Mouse (Mus musculus): Measurements from ENCODE around the gene Kif9. TPM values are rescaled to one million over a fixed set of nuclear protein-coding genes. Genes with fewer than 3 reads are reported as not detected.

Kif9 gene
- polyA plus RNA-seq, 1 experiment from 2014 or later: 0.72 TPM

DNA sequence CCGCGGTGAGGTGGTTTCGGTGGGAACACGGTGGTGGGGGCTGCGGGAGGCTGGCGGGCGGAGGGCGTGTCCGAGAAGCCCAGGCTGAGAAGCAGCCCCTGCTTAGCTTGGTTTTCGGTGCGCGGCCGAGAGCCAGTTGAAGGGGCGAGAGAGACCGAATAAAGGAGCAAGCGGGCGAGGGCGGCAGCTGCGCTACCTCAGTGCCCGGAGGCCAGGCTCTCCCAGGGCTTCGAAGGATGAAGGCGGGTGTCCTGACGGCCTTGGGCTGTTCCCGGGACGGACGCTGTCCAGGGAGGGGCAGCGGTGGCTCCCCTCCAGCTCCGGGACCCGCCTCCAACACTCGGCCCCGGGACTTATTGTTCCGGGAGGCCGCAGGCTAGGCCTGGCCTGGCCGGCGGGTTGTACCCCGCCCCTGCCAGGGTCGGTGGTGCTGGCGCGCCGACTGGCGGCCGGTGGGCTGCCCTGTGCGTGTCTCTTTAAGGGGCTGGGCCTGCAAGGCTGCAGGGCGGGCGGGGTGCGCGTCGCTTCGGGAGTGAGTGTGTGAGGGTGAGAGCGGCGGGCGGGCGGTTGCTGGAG, 55.2 kb downstream of the Kif9 start:
- H3K27ac ChIP-seq (ENCODE audit: low read length): peak overlapping the region; percentile 100
- peak overlapping the region; percentile 100 for H3K9ac ChIP-seq (replicated peaks; ENCODE audit: low read depth, low read length)
- peak overlapping the region; percentile 43 for H3K4me2 ChIP-seq (replicated peaks; ENCODE audit: low read depth, low read length)
- H3K27me3 ChIP-seq (ENCODE audit: control insufficient read depth, insufficient read depth, low read length): no peaks in the 10 kb centered on the region
- H3K9me3 ChIP-seq (ENCODE audit: control insufficient read depth, low read depth, low read length): no peaks in the 10 kb centered on the region
- ATAC-seq (ENCODE audit: insufficient number of reproducible peaks, insufficient read depth, low FRiP score, low read depth): peak; percentile 99
- H3K4me1 ChIP-seq (ENCODE audit: control insufficient read depth, insufficient read depth, low read length): peaks cover 14% of the 10 kb centered on the region
- H3K36me3 ChIP-seq (ENCODE audit: control insufficient read depth, insufficient read depth, low read length): no peaks in the 10 kb centered on the region
- under 1% methylated on average over 47 of the region's 53 CpGs for WGBS
- H3K4me3 ChIP-seq (ENCODE audit: low read depth, low read length): peak overlapping the region; percentile 100

GRCm38 (mm10) chr9:110532538-110533291, 56.0 kb downstream of the Kif9 start, which contains the start of gene Setd2:
Setd2 (plus strand) TSS chr9:110532597.
- peak; percentile 50 for ATAC-seq (ENCODE audit: insufficient number of reproducible peaks, insufficient read depth, low FRiP score, low read depth)
- H3K4me1 ChIP-seq (ENCODE audit: control insufficient read depth, insufficient read depth, low read length): peaks cover 14% of the 10 kb centered on the region

GRCm38 (mm10) chr9:110533645-110534044, 56.9 kb downstream of the Kif9 start:
- no peak overlapping the region for H3K27ac ChIP-seq (ENCODE audit: low read length)
- peak overlapping the region; percentile 81 for H3K4me2 ChIP-seq (replicated peaks; ENCODE audit: low read depth, low read length)
- no peak for ATAC-seq (ENCODE audit: insufficient number of reproducible peaks, insufficient read depth, low FRiP score, low read depth)
- no peaks in the 10 kb centered on the region for H3K9me3 ChIP-seq (ENCODE audit: control insufficient read depth, low read depth, low read length)
- H3K4me3 ChIP-seq (ENCODE audit: low read depth, low read length): peak overlapping the region; percentile 100
- no peaks in the 10 kb centered on the region for H3K27me3 ChIP-seq (ENCODE audit: control insufficient read depth, insufficient read depth, low read length)
- peaks cover 14% of the 10 kb centered on the region for H3K4me1 ChIP-seq (ENCODE audit: control insufficient read depth, insufficient read depth, low read length)
- H3K36me3 ChIP-seq (ENCODE audit: control insufficient read depth, insufficient read depth, low read length): no peaks in the 10 kb centered on the region
- WGBS: 27% methylated on average over 5 of the region's 5 CpGs
- peak overlapping the region; percentile 100 for H3K9ac ChIP-seq (replicated peaks; ENCODE audit: low read depth, low read length)

More at GRCm38 (mm10) chr9:110532538-110533291, 56.0 kb downstream of the Kif9 start, which contains the start of gene Setd2:
- Histone ChIP-seq H3K4me3 (ENCODE audit: low read depth, low read length) (peak within 1 kb of the TSS; percentile 100), H3K27me3 (ENCODE audit: control insufficient read depth, insufficient read depth, low read length) (no peaks in the 10 kb centered on the region), H3K36me3 (ENCODE audit: control insufficient read depth, insufficient read depth, low read length) (no peaks in the 10 kb centered on the region), H3K9ac (replicated peaks; ENCODE audit: low read depth, low read length) (peak within 1 kb of the TSS; percentile 100), H3K4me2 (replicated peaks; ENCODE audit: low read depth, low read length) (peak within 1 kb of the TSS; percentile 81), H3K27ac (ENCODE audit: low read length) (peak within 1 kb of the TSS; percentile 100), H3K9me3 (ENCODE audit: control insufficient read depth, low read depth, low read length) (no peaks in the 10 kb centered on the region)
- 1% methylated on average over 79 of the region's 109 CpGs for WGBS

GRCm38 (mm10) chr9:110535114-110535513, 58.4 kb downstream of the Kif9 start:
- Histone ChIP-seq H3K9ac (replicated peaks; ENCODE audit: low read depth, low read length) (no peak overlapping the region), H3K4me3 (ENCODE audit: low read depth, low read length) (no peak overlapping the region), H3K27me3 (ENCODE audit: control insufficient read depth, insufficient read depth, low read length) (no peaks in the 10 kb centered on the region), H3K9me3 (ENCODE audit: control insufficient read depth, low read depth, low read length) (no peaks in the 10 kb centered on the region), H3K4me2 (replicated peaks; ENCODE audit: low read depth, low read length) (no peak overlapping the region), H3K4me1 (ENCODE audit: control insufficient read depth, insufficient read depth, low read length) (peaks cover 14% of the 10 kb centered on the region), H3K27ac (ENCODE audit: low read length) (no peak overlapping the region), H3K36me3 (ENCODE audit: control insufficient read depth, insufficient read depth, low read length) (no peaks in the 10 kb centered on the region)
- ATAC-seq (ENCODE audit: insufficient number of reproducible peaks, insufficient read depth, low FRiP score, low read depth): no peak
- 77% methylated on average over 2 of the region's 2 CpGs for WGBS

GRCm38 (mm10) chr9:110536636-110537035, 59.9 kb downstream of the Kif9 start:
- H3K27ac ChIP-seq (ENCODE audit: low read length): no peak overlapping the region
- H3K9me3 ChIP-seq (ENCODE audit: control insufficient read depth, low read depth, low read length): no peaks in the 10 kb centered on the region
- WGBS: 89% methylated on average over 2 of the region's 2 CpGs
- no peak overlapping the region for H3K4me2 ChIP-seq (replicated peaks; ENCODE audit: low read depth, low read length)
- no peak overlapping the region for H3K9ac ChIP-seq (replicated peaks; ENCODE audit: low read depth, low read length)
- ATAC-seq (ENCODE audit: insufficient number of reproducible peaks, insufficient read depth, low FRiP score, low read depth): no peak
- no peaks in the 10 kb centered on the region for H3K27me3 ChIP-seq (ENCODE audit: control insufficient read depth, insufficient read depth, low read length)
- no peak overlapping the region for H3K4me3 ChIP-seq (ENCODE audit: low read depth, low read length)
- peaks cover 14% of the 10 kb centered on the region for H3K4me1 ChIP-seq (ENCODE audit: control insufficient read depth, insufficient read depth, low read length)
- no peaks in the 10 kb centered on the region for H3K36me3 ChIP-seq (ENCODE audit: control insufficient read depth, insufficient read depth, low read length)

DNA sequence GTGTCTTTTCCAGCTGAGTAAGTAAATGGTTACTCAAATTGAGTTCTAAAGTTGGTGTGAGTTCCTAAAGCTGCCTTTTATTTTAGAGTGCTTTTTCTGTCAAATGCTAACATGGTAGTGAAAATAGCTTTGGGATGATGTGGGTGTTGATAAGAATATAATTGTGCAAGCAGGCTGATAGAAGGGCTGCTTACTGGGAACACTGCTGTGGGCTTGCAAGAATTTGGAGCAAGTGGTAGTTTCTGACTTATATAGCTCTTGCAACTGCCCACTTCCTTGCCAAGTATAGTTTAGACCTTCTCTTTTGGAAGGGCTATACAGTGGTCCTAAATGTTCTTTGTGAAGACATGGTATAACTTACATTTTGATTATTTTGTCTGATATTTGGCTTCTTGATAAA, 61.8 kb downstream of the Kif9 start:
- Histone ChIP-seq H3K4me2 (replicated peaks; ENCODE audit: low read depth, low read length) (no peak overlapping the region), H3K9me3 (ENCODE audit: control insufficient read depth, low read depth, low read length) (no peaks in the 10 kb centered on the region), H3K27me3 (ENCODE audit: control insufficient read depth, insufficient read depth, low read length) (no peaks in the 10 kb centered on the region), H3K36me3 (ENCODE audit: control insufficient read depth, insufficient read depth, low read length) (no peaks in the 10 kb centered on the region), H3K4me3 (ENCODE audit: low read depth, low read length) (no peak overlapping the region), H3K9ac (replicated peaks; ENCODE audit: low read depth, low read length) (no peak overlapping the region), H3K4me1 (ENCODE audit: control insufficient read depth, insufficient read depth, low read length) (peaks cover 14% of the 10 kb centered on the region), H3K27ac (ENCODE audit: low read length) (no peak overlapping the region)
- ATAC-seq (ENCODE audit: insufficient number of reproducible peaks, insufficient read depth, low FRiP score, low read depth): no peak

- H3K9me3 ChIP-seq (ENCODE audit: control insufficient read depth, low read depth, low read length): no peaks in the 10 kb centered on the region
- no peak overlapping the region for H3K9ac ChIP-seq (replicated peaks; ENCODE audit: low read depth, low read length)
- no peak overlapping the region for H3K27ac ChIP-seq (ENCODE audit: low read length)
- WGBS: 79% methylated on average over 4 of the region's 4 CpGs
- H3K4me3 ChIP-seq (ENCODE audit: low read depth, low read length): no peak overlapping the region
- H3K4me2 ChIP-seq (replicated peaks; ENCODE audit: low read depth, low read length): no peak overlapping the region
- no peaks in the 10 kb centered on the region for H3K4me1 ChIP-seq (ENCODE audit: control insufficient read depth, insufficient read depth, low read length)
- no peaks in the 10 kb centered on the region for H3K27me3 ChIP-seq (ENCODE audit: control insufficient read depth, insufficient read depth, low read length)
- ATAC-seq (ENCODE audit: insufficient number of reproducible peaks, insufficient read depth, low FRiP score, low read depth): no peak
- H3K36me3 ChIP-seq (ENCODE audit: control insufficient read depth, insufficient read depth, low read length): no peaks in the 10 kb centered on the region
These were observed 65.2 kb downstream of the Kif9 start for GRCm38 (mm10) chr9:110541988-110542387.

DNA sequence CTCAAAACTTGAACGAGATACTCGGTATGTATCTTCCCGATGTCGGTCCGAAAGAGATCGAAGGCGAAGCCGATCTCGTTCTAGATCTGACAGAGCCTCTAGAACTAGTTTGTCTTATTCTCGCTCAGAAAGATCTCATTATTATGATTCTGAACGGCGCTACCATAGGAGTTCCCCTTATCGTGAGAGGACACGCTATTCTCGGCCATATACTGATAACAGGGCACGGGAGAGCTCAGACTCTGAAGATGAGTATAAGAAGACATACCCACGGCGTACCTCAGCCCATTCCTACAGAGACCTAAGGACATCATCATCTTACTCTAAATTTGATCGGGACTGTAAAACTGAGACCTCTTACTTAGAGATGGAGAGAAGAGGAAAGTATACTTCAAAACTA, 71.5 kb downstream of the Kif9 start:
- H3K4me2 ChIP-seq (replicated peaks; ENCODE audit: low read depth, low read length): no peak overlapping the region
- peaks cover 55% of the 10 kb centered on the region for H3K36me3 ChIP-seq (ENCODE audit: control insufficient read depth, insufficient read depth, low read length)
- WGBS: 96% methylated on average over 19 of the region's 19 CpGs

More for the DNA sequence above, 71.5 kb downstream of the Kif9 start:
- no peak for ATAC-seq (ENCODE audit: insufficient number of reproducible peaks, insufficient read depth, low FRiP score, low read depth)
- Histone ChIP-seq H3K4me1 (ENCODE audit: control insufficient read depth, insufficient read depth, low read length) (no peaks in the 10 kb centered on the region), H3K27ac (ENCODE audit: low read length) (no peak overlapping the region), H3K4me3 (ENCODE audit: low read depth, low read length) (no peak overlapping the region), H3K9ac (replicated peaks; ENCODE audit: low read depth, low read length) (no peak overlapping the region), H3K9me3 (ENCODE audit: control insufficient read depth, low read depth, low read length) (no peaks in the 10 kb centered on the region), H3K27me3 (ENCODE audit: control insufficient read depth, insufficient read depth, low read length) (no peaks in the 10 kb centered on the region)
